Mouse (Mus musculus): Measurements from ENCODE around the gene Slc6a6.

DNA sequence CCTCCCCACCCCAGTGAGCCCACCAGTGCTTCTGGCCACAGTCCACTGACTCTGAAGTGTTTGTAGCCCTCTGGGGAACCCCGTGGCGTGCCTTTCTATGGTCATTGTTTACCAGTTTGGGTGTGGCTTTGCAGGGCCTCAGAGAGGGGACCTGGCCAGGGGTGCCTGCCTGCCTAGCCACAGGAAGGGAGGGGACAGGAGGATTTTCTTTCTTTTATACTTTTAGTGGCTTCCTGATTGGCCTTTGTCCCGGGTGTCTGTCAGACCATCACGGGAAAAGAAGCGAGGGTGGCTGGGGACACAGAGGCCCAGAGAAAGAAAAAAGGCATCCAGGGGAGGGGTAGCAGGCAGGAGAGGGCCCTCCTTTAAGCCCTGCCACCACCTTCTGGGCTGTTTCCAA, 54.2 kb downstream of the Slc6a6 start:
- no peak for TF ChIP-seq CTCF (IDR thresholded peaks at IDR 0.05; ENCODE audit: extremely low read depth, insufficient read depth, low read length)
- TF ChIP-seq POLR2A (IDR thresholded peaks at IDR 0.05; ENCODE audit: extremely low read depth, insufficient read depth, low read length): no peak

Measured in cortical plate, adult 2 months (tissue).